Mouse (Mus musculus): ENCODE measurements at regions not wholly inside any gene's neighbourhood (a gene's known extent, or its start where the extent isn't known, plus 50 kb on each side); places are given as distances from the start of the nearest gene placed in this dataset.

DNA sequence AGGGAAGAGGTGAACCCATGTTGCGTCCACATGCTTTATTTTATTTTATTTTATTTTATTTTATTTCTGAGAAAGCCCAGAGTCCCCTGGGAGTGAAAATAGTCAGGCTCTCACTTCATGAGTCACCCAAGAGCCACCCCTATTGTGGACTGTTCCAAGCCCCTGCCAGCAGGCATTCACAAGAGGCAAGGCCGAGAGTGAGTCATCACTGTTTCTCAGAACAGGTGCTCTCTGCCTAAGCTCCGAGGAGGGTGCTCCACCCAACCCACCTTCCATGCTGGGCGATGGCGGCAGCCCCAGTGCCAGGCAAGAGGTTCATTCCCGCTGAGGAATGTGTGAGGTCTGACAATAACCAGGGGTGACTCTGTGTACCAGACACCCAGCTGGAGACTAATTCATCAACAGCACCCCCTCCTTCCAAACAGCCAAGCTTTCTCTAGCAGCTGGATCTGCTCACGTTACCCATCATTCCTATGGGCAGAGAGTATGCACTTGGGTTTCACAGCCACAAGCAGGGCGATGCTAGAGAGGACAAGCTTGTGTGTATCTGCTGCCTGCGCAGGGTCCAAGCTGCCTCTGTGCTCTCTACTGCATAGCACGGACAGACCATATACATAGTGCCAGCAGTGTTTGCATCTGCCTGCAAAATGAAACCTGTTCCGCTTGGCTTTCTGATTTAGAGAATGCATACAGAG lies 122.8 kb downstream of the Zfp706 start:
- DNase-seq: no peak

DNA sequence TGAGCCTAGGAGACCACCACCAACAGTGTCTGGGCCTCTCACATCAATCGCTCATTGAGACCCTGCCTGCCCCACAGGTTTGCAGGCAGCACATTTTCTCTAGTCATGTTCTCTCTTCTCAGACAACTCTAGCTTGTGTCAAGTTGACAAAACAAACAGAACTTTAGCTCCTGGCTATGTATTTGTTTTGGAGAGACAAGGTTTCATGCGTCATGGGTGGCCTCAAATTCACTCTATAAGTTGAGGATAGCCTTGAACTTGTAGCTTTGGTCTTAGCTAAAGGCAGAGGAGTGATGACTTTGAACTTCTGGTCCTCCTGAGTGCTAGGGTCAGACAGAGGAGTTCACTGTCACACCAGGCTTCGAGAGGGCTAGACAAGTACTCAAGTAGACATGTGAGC lies 123.5 kb downstream of the Zfp706 start:
- DNase-seq: no peak

DNA sequence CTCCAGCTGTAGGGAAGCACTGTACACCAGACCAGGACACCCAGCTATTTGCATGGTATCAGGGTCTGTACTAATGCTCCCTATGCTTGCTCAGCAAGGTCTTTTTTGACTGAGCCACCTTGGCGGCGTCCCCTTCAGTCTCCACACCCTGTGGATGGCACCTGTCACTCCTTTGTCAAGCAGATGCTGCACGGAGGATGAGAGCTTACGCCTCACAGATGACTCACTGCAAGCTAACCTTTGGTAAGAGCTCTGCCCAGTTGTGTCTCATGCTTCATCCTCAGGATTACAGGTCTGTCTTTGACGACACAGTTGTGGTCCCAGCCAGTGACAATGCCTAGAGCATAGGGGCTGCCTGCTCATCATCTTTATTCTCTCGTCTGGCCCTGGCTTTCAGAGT lies 124.4 kb downstream of the Zfp706 start:
- DNase-seq: no peak

DNA sequence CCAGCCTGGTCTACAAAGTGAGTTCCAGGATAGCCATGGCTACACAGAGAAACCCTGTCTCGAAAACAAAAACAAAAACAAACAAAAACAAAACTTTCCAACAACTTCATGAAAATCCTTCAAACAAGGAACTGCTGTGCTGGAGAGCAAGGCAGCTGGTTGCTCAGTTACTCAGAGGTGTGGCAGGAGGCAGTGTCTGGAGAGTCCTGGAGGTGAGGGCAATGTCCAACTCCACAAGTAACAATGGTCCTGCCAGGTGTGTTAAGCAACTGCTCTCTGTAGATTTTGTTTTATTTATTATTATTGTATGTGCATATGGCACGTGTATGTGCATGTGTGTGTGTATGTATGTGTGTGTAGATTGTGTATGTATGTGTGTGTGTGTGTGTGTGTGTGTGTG lies 126.0 kb downstream of the Zfp706 start:
- DNase-seq: peak; percentile 67 to 79

DNA sequence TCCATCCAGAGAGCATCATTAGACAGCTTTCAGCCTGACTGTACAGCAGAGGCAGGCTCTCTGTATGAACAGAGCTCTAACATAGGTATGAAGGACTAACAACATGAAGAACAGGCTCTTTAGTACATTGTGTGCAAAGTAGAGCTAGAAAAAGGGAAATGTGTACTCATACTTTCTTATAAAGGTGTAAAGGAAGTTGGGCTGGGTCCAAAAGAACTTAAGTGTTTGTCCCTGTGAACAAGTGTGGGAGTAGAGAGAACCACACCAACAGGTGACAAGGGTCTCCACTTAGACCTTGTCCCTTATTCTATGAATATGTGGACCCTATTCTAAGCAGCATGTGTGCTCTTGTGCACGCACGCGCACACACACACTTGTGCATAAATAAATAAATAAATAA lies 127.0 kb downstream of the Zfp706 start:
- DNase-seq: no peak

DNA sequence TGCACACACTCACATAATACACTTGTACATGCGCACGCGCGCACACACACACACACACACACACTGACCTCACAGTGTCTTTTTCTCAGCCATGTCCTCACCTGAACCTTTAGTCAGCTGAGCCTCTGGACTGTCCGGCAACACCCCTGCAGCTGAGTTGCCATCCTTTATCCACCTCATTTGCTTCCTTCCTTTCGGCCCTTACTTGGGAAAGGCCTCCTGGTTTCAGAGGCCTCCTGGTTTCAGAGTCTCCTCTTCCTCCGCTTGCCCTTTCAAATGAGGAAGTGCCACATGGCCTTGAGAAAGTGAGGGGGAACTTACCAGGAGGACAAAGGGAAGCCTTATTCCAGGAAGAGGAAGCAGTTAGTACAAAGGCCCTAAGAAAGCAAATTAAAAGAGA lies 128.0 kb downstream of the Zfp706 start:
- DNase-seq: peak; percentile 14 to 51

DNA sequence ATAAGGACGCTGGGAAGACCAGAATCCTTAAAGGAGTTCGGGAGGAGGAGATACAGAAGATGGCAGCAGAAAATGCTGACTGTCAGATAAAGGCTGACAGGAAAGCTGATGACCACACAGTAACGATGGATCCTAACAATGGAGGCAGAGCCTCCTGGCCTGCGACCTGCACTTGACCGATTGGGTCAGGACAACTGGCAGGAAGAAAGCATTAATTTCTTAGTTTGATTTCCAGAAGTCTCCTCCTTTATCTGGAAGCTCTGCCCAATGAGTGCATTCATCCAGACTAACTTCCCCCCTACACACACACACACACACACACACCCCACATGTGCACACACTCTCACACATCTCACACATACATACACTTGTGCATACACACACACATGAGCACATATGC lies 128.6 kb downstream of the Zfp706 start:
- DNase-seq: no peak

DNA sequence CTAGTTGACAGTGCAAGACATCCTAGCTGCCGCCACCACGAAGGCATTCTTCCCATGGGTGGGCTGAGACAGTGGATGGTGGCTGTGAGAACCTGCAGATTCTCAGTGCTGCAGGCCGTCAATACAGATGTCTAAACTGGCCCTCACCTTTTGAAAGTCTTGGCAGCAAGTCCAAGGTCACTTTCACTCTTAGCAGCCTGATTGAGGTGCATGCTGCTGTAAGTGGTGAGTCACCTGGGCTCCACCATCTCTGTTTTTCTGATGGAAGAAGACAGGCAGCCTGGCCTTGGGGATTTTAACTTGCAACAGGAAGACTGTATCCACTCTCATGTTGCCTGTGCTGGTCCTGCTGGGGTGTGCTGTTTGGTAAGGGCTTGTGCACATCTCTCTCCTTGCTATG lies 129.3 kb downstream of the Zfp706 start:
- DNase-seq: no peak

DNA sequence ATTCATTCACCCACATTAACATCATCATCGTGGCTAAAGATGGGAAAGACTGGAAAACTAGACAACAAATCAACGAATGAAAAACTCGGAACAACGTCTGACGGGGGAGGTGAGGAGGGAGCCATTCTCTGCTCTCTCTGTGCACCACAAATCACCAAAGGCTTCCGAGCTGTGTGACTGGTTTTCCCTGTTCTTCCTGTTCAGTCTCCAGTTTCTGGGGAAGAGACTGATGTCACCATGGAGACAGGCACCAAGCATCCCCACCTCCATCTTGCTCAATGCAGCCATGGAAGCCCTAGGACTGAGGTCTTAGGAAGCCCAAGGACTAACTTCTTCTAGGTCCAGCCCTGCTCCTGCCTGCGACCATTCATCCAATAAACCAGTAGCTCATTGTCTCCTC lies 130.1 kb downstream of the Zfp706 start:
- no peak for DNase-seq

DNA sequence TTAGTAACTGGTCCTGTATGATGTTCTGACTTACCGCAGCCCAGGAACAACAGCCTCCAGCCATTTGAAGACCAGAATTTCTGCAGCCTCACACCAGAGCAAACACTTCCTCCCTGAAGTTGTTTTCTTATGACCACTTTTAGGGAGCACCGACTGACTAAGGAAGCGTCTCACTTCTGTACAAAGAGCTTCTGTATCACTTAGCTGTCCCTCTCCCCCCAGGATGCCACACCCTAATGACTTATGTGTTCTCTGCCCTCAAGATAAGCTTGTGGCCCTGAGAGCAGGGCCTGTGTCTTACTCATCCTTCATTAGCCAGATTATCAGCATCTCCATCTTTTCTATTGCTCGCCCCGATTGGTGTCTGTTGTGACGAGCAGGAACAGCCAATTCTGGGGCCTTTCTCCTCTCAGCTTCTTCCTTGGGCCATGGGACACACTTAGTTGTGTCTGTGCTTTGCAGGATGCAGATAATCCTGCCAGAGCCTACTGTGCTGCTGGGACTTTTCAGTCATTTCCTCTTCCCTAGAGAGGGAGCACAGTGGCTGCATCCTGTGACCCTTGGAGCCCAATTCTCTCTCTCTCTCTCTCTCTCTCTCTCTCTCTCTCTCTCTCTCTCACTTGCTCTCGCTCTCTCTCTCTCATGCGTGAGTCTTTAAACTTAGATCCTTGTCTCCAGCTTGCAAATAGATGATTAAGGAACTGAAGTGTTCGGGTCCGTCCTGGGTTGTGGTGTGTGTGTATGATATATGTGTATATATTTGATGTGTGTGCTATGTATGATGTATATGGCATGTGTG lies 131.4 kb downstream of the Zfp706 start:
- no peak for DNase-seq

DNA sequence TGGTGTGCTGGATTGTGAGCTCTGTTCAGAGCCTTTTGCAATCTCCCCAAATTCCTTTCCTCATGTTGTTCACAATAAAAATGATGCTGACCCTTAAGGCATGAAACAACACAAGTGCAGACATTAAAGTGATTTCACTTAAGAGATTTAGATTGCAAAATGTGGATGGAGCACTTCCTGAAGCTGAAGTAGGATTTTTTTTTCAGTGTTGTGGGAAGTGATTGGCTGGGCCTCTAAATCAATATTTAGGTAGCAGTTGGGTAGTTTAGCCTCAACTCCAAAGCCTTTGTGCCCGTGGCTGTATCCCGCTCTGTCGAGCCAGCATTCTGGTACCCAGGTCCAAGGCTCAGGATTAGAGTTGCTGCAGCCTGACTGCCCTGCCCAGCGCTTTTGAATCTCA lies 133.0 kb downstream of the Zfp706 start:
- DNase-seq: no peak

DNA sequence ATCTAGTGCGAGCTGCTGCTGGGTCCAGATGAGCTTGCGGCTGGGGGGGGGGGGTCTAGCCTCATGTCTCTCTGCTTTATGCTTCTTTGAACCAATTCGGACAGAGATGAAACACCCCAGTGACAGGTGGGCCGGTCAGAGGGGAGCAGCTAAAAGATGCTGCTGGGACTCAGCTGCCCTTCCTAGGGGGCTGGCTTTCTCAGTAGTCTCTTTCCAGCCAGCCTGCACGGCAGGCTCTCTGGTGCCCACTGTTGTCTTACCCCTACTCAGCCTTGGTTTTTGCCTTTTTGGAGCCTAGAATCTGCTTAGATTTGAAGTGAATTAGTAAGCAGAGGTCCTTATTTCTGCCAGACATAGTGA lies 133.7 kb downstream of the Zfp706 start:
- no peak for DNase-seq

DNA sequence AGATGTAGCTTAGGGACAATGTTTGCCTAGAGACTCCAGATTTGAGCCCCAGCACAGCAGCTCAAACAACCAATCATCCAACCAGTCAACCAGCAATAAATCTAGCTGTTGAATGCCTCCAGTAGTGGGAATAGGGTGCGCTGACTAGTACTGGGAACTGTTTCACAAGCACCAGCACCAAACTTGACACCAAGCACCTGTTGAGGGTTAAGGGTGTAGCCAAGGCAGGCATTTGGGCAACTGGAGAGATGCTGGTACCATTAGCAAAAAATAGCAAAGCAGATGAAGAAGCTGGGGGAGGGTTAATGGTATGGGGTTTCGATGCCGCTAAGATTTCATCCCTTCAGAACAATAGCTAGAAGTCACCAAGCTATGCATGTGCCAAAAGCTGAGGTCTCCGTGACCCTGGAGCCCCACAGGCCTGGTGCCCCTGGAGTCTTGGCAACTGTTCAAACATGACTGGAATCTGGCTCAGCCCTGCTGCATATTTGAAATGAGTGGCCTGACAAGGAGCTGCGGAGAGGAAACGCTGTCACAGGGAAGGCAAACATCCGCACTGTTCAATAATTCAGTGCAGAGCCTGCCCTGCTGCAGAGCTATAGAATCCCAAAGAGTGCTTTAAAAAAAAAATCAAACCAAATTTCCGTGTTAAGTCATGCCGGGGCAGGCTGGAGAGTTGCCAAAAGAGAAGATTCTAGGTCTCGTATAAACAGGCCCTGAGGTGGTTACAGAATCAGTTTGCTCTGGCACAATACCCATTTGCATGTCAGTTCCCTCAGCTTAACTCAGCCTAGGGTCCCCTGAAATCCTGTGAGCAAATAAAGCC lies 134.3 kb downstream of the Zfp706 start:
- DNase-seq: peak; percentile 85 to 89

DNA sequence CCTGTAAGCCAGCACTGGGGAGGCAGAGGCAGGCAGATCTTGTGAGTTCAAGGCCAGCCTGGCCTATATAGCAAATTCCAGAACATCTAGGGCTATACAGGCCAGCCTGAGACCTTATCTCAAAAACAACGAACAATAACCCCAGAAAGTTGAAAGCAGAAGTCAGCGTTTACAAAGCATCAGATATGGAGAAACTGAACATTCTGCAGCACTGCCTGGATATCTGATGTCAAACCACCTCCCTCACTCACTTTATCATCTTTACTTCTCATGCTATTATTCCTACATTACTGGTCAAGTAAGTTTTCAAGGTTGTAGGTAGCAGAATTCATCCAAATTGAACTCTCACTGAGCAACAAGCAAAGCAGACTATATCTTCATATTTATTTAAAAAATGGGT lies 135.0 kb downstream of the Zfp706 start:
- no peak for DNase-seq

DNA sequence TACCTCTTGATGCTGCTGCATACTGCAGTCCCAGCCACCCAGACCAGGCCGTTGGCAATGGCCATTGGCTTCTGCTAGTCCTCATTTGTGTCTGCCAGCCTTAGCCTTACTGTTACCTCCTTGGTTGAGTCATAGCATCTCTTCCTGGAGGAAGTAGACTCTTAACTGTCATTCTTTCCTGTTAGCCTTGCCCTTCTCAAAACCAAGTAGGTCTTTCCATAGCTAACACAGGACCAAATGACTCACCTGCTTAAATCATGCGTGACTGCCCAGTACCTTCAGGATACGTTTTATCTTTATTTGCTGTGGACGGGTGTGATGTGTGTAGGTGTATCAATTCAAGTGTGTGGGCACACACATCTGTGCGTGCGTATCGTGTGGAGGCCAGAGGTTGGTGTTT lies 136.9 kb downstream of the Zfp706 start:
- DNase-seq: no peak

DNA sequence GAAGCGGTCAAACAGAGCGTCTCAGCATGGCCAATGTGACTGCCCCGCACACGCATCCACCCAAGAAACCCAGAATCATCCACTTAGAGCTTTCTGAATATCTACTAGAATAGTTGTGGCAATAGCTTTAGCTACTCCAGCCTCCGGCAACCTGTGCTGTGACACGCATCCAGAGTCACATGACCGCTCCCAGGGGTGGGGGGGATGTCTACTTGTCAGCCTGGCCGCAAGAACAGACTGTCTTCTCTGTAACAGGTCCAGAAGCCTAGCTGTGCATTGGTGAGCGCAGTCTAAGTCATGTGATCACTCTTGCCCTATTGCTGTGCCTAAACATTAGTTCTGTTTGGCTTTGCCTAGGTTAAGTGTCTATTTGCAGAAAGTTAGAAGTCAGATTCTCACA lies 137.5 kb downstream of the Zfp706 start:
- DNase-seq: no peak

DNA sequence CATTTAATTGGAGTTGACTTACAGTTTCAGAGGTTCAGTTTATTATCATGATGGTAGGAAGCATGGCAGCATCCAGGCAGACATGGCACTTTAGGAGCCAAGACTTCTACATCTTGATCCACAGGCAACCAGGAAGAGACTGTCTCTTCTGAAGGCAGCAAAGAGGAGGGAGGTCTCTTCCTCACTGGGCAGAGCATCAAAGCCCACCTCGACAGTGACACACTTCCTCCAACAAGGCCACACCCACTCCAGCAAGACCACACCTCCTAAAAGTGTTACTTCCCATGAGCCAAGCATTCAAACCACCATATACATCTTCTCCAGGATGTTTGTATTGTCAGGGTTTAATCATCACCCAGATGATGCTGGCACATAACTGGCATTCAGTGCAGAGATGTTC lies 141.5 kb downstream of the Zfp706 start:
- no peak for DNase-seq

DNA sequence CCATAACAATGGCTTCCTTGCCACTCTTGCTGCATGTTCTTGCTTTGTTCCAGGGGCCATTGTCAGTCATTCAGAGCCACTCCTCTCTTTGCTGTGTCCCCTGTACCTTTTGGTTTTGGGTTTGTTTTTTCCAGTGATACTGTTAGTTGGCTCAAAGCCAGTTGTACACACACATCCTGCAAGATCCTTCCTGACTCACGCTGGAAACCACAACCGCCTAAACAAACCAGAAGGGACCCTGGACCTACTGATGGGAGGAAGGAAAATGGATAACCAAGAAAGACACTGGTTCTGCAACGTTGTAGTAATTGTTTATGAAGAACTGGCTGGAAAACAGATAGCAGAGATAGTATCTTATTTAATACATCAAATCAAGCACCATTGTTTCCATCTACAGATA lies 142.2 kb downstream of the Zfp706 start:
- no peak for DNase-seq

DNA sequence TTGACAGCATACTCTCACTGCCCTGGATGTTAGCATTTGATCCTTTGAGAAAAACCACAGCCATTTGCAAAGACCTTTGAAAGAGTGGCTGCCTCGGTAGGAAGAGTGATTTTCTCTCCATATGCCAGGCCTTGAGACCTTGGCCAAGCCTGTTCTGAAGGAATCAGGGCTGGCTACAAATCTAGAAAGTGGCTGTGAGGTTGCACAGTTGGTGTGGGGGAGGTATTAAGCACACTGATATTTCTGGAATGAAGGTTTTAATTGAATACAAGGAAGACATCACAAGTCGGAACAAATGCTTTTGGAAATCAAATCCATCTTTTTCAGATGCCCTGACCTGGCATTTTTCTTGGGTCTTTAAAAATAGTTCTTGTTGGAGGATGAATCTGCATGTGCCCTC lies 143.5 kb downstream of the Zfp706 start:
- no peak for DNase-seq

DNA sequence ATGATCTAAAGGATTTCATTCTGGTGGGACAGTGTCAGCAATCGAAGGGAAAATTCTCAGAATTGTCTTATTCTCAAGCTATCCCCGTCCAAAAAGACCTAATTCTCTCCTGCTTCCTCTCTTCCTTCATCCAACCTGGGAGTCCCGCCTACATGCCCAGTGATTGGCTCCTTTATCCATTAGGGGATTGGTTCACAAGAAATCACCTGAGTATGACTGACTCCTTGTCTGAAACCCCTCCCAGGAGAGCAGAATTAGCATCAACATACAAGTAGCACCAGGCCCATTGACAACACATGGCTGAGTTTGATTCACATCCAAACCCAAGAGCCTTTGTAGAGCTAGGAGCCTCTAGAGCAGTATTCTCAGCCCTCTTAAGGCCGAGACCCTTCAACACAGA lies 148.9 kb downstream of the Zfp706 start:
- no peak for DNase-seq

DNA sequence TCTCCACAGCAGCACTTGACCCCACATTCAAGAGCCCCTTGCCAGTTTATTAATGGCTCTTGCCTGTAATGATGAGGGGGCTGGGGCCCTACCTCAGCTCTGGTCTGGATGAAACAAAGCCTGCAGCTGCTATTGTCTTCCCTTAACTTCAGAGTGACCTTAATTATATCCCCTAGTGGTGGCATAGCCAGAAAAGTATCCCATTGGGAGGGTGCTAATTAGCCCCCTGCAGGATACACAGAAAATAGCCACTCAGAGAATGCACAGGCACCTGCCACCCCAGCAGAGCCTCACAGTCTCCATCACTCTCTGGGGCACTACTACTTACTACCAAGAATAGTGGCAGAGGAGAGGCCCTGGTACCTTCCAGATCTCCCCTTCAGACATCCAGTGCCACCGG lies 150.0 kb downstream of the Zfp706 start:
- DNase-seq: no peak

DNA sequence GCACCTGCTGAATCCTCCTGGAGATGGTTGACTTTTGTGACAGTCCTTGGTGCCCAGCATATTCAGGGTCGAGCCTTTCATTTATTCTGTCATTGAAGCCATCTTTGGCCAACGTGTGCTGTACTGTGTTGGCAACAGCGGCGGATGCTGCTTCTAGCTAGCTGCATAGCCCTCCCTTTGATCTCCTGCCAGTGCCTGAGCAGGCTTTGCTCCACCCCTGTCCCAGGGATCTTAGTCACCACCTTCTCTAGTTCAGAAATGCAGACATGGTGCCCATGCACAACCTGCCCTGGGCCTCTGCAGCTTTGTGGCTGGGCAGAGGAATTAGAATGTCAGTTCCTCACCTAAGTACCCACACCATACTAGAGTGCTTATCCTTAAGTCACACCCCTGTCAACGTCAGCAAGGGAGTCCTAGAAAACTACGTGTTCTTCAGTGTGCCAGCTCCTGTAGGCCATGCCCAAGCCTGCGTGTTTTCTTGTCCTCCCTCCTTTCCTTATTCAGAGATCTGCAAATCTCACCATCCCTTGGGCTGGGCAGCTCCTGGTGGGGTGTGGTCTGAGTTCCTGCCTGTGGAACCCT lies 151.9 kb downstream of the Zfp706 start:
- peak; percentile 58 to 60 for DNase-seq

DNA sequence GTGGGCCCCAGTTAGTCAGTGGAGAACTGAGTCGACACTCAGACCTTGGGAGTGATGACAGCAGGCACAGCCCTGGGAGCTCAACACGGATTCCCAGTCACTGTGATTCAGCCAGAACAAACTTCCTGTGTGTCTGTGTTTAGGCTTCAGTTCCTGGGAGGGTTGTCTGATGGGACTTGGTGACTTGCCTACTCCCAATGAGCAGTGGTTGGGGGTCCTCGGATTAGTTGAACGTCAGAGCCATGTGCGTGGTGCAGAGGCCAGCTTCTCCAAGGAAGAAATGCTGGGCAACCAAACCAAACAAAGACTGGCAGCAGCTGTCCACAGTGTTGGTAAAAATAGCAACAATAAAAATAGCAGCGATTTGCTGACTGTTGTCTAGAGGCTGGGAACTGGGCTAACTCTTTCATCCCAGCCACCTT lies 152.7 kb downstream of the Zfp706 start:
- no peak for DNase-seq
